Mouse (Mus musculus): Measurements from ENCODE around the gene Specc1. TPM values are rescaled to one million over a fixed set of nuclear protein-coding genes. Genes with fewer than 3 reads are reported as not detected.

Gene Specc1
- polyA plus RNA-seq, 1 experiment = 2.1 TPM

DNA sequence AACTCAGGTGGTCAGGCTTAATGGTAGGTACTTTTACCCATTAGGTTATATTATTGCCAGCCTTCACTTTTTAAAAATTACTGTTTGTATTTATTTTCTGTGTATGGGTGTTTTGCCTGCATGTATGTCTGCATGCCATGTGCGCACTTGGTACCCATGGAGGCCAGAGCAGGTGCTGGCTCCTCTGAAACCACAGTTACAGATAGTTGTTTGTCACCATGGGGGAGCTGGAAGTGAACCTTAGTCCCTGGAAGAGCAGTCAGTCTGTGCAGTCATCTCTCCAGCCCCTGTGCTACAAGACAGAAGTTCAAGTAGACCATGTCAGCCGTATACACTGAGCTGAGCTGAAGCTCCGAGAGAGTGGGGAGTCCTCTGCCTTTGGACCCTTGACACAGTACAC, 6.6 kb downstream of the Specc1 start:
- no peak for DNase-seq
- Histone ChIP-seq H3K36me3 (ENCODE audit: control insufficient read depth, insufficient read depth, low read length) (no peaks in the 10 kb centered on the region), H3K4me3 (ENCODE audit: control insufficient read depth, insufficient read depth, low read length) (no peak overlapping the region), H3K27me3 (ENCODE audit: control insufficient read depth, insufficient read depth, low read length) (no peaks in the 10 kb centered on the region), H3K4me1 (replicated peaks; ENCODE audit: control insufficient read depth, insufficient read depth, low read length) (no peaks in the 10 kb centered on the region), H3K27ac (ENCODE audit: control insufficient read depth, insufficient read depth, low read length) (no peak overlapping the region)
- 97% methylated on average over 3 of the region's 3 CpGs for WGBS
- TF ChIP-seq POLR2A (IDR thresholded peaks at IDR 0.05; ENCODE audit: control insufficient read depth, extremely low read depth, insufficient read depth, low read length, poor library complexity) (no peak), CTCF (IDR thresholded peaks at IDR 0.05; ENCODE audit: borderline replicate concordance, control insufficient read depth, extremely low read depth, insufficient read depth, low read length, poor library complexity) (no peak)

GRCm38 (mm10) chr11:61964611-61965010, 8.0 kb downstream of the Specc1 start:
- Histone ChIP-seq H3K36me3 (ENCODE audit: control insufficient read depth, insufficient read depth, low read length) (no peaks in the 10 kb centered on the region), H3K27ac (ENCODE audit: control insufficient read depth, insufficient read depth, low read length) (no peak overlapping the region), H3K4me3 (ENCODE audit: control insufficient read depth, insufficient read depth, low read length) (no peak overlapping the region), H3K4me1 (replicated peaks; ENCODE audit: control insufficient read depth, insufficient read depth, low read length) (no peaks in the 10 kb centered on the region), H3K27me3 (ENCODE audit: control insufficient read depth, insufficient read depth, low read length) (no peaks in the 10 kb centered on the region)
- DNase-seq = no peak
- WGBS = 93% methylated on average over 5 of the region's 5 CpGs
- TF ChIP-seq CTCF (IDR thresholded peaks at IDR 0.05; ENCODE audit: borderline replicate concordance, control insufficient read depth, extremely low read depth, insufficient read depth, low read length, poor library complexity) (no peak), POLR2A (IDR thresholded peaks at IDR 0.05; ENCODE audit: control insufficient read depth, extremely low read depth, insufficient read depth, low read length, poor library complexity) (no peak)

DNA sequence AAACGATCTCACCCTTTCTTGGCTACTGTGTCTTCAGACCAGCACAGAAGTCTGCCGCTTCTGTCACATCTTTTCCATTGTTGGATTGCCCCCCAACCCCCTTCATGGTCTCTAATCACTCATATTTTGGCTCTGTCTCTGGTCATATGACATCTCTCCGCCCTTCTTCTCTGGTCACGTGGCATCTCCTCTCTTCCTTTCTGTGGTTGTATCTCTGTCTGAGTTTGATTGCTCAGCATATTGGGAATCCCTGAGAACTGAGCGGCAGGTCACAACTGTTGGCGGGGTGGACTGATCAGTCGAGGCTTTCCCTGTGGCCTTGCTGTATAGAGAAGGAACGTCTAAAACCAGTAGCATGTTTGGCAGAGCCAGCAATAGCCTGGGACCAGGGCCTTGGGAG, 10.5 kb downstream of the Specc1 start:
- Histone ChIP-seq H3K27ac (ENCODE audit: control insufficient read depth, insufficient read depth, low read length) (no peak overlapping the region), H3K27me3 (ENCODE audit: control insufficient read depth, insufficient read depth, low read length) (no peaks in the 10 kb centered on the region), H3K4me1 (replicated peaks; ENCODE audit: control insufficient read depth, insufficient read depth, low read length) (no peaks in the 10 kb centered on the region), H3K36me3 (ENCODE audit: control insufficient read depth, insufficient read depth, low read length) (no peaks in the 10 kb centered on the region), H3K4me3 (ENCODE audit: control insufficient read depth, insufficient read depth, low read length) (no peak overlapping the region)
- no peak for DNase-seq
- TF ChIP-seq CTCF (IDR thresholded peaks at IDR 0.05; ENCODE audit: borderline replicate concordance, control insufficient read depth, extremely low read depth, insufficient read depth, low read length, poor library complexity) = no peak
- TF ChIP-seq POLR2A (IDR thresholded peaks at IDR 0.05; ENCODE audit: control insufficient read depth, extremely low read depth, insufficient read depth, low read length, poor library complexity) = no peak
- 82% methylated on average over 8 of the region's 8 CpGs for WGBS

- no peak for DNase-seq
- H3K27me3 ChIP-seq (ENCODE audit: control insufficient read depth, insufficient read depth, low read length) = no peaks in the 10 kb centered on the region
- H3K36me3 ChIP-seq (ENCODE audit: control insufficient read depth, insufficient read depth, low read length) = no peaks in the 10 kb centered on the region
- 97% methylated on average over 2 of the region's 2 CpGs for WGBS
- H3K4me1 ChIP-seq (replicated peaks; ENCODE audit: control insufficient read depth, insufficient read depth, low read length) = no peaks in the 10 kb centered on the region
- no peak overlapping the region for H3K27ac ChIP-seq (ENCODE audit: control insufficient read depth, insufficient read depth, low read length)
- TF ChIP-seq CTCF (IDR thresholded peaks at IDR 0.05; ENCODE audit: borderline replicate concordance, control insufficient read depth, extremely low read depth, insufficient read depth, low read length, poor library complexity) (no peak), POLR2A (IDR thresholded peaks at IDR 0.05; ENCODE audit: control insufficient read depth, extremely low read depth, insufficient read depth, low read length, poor library complexity) (no peak)
- no peak overlapping the region for H3K4me3 ChIP-seq (ENCODE audit: control insufficient read depth, insufficient read depth, low read length)
These were observed 12.3 kb downstream of the Specc1 start for GRCm38 (mm10) chr11:61968875-61969274.

DNA sequence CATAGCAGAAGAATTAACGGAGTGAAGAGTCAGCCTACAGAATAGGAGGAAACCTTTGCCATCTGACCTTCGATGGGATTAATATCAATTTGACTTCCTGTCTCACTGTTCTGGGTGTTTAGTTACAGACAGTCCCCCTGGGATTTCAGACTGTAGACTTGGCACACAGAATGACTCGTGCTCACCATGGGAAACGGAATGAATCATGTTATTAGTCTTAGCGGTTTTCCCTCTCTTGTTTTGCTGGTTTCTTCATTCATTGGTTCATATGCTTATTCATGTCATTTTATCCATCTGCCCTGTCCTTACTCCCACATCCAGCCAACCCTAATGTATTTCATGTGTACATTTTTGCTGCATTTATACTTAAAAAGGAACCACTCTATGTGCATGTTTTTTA, 14.3 kb downstream of the Specc1 start:
- Histone ChIP-seq H3K4me3 (ENCODE audit: control insufficient read depth, insufficient read depth, low read length) (no peak overlapping the region), H3K27me3 (ENCODE audit: control insufficient read depth, insufficient read depth, low read length) (no peaks in the 10 kb centered on the region), H3K4me1 (replicated peaks; ENCODE audit: control insufficient read depth, insufficient read depth, low read length) (no peaks in the 10 kb centered on the region), H3K27ac (ENCODE audit: control insufficient read depth, insufficient read depth, low read length) (no peak overlapping the region), H3K36me3 (ENCODE audit: control insufficient read depth, insufficient read depth, low read length) (no peaks in the 10 kb centered on the region)
- 74% methylated on average over 5 of the region's 5 CpGs for WGBS
- TF ChIP-seq POLR2A (IDR thresholded peaks at IDR 0.05; ENCODE audit: control insufficient read depth, extremely low read depth, insufficient read depth, low read length, poor library complexity) (no peak), CTCF (IDR thresholded peaks at IDR 0.05; ENCODE audit: borderline replicate concordance, control insufficient read depth, extremely low read depth, insufficient read depth, low read length, poor library complexity) (no peak)
- DNase-seq = no peak

GRCm38 (mm10) chr11:61971441-61972221, 15.1 kb downstream of the Specc1 start:
- DNase-seq = no peak
- no peaks in the 10 kb centered on the region for H3K27me3 ChIP-seq (ENCODE audit: control insufficient read depth, insufficient read depth, low read length)
- H3K27ac ChIP-seq (ENCODE audit: control insufficient read depth, insufficient read depth, low read length) = no peak overlapping the region
- WGBS = 79% methylated on average over 7 of the region's 7 CpGs
- no peaks in the 10 kb centered on the region for H3K36me3 ChIP-seq (ENCODE audit: control insufficient read depth, insufficient read depth, low read length)
- H3K4me3 ChIP-seq (ENCODE audit: control insufficient read depth, insufficient read depth, low read length) = no peak overlapping the region
- TF ChIP-seq CTCF (IDR thresholded peaks at IDR 0.05; ENCODE audit: borderline replicate concordance, control insufficient read depth, extremely low read depth, insufficient read depth, low read length, poor library complexity) (no peak), POLR2A (IDR thresholded peaks at IDR 0.05; ENCODE audit: control insufficient read depth, extremely low read depth, insufficient read depth, low read length, poor library complexity) (no peak)
- no peaks in the 10 kb centered on the region for H3K4me1 ChIP-seq (replicated peaks; ENCODE audit: control insufficient read depth, insufficient read depth, low read length)
